Mouse (Mus musculus) A20 (cell line): ENCODE measurements around the gene Kcnq1.

Experiments
- DNase-seq: peaks from one replicate; pipeline ENCODE4 v3.0.0-alpha.2; 2011; ENCODE audit warnings: low read depth, low spot score

The Kcnq1 gene

DNA sequence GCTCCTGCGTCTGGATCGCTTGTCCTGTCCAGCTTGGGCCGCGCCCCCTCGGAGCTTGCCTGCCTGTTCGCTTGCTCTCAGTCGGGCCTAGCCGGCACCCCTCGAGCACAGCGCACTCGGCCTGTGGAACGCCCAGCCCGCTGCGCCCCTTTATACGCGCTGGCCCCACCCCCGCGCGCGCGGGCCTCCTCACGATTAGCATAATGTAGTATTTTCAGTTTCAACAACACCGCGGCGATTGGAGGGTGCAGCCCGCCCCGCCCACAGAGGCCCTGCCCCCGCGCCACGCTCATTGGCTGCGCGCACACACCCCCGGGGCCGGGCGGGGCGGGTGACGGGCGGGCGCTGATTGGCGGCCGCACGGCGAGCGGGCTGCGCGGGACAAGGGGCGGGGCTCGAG lies 354.7 kb downstream of the Kcnq1 start, which contains the start of gene Cdkn1c:
TSS of gene Cdkn1c (minus strand) at position 177 of the 400 bp plus-strand sequence.
- DNase-seq, result no peak

DNA sequence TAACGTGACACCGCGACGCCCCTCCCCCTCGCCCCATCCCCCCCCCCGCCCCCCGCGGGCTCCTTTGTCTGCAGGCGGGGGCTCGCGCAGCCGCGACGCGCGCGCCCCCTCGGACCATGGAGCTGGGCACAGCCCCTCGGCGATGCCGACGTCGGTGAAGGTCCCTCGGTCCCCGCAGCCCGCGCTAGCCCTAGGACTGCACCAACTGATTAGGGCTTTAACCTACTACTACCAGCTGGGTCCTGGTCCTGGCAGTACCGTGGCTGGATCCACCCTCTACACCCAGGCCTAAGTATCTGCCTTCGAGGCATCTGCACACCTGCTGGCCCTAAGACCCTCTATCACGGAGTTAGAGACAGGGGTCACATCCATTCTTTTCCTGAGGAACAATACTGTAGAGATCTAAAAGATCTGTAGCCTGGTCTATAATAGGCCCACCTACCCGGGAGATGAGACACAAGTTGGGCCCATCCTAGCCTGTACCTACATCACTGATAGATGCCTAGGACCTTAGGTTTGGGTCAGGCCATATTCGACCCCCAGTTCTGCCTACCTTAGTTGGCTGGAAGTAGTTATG lies 355.2 kb downstream of the Kcnq1 start:
- no peak for DNase-seq

DNA sequence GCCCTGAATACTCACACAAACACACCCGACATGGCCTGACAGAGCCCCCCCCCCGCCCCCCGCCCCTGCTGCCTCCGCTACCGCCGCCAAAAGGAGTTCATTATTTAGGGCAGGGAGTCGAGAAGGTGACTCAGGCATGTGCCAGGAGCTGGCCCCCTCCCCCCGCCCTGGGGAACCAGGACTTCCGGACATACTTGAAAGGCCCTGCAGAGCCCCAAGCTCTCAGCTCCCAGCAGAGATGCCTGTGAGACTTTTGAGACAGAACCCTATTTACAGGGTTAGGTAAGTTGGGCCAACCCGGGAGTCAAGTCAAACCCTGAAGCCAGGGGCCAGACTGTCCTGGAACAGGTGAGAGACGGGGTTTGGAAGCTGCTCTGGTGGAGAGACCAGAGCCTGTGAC lies 355.8 kb downstream of the Kcnq1 start:
- no peak for DNase-seq

DNA sequence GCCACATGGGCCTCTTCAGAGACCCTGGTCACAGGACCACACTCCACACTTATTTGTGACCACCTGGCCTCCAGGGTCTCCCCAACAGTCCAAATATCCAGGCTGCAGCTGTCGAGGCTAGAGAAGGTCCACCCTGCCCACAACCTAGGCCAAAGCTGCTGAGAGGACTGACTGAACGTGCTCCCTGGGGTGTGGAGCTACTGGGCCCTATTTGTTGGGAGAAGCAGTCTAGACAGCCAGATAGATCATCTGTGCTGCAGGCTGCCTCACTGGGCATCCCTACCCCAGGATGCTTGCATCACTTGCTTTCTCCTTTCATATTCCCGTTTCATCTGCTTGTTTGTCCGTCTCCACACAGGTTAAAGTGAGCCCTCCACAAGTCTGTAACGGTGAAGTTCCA lies 356.4 kb downstream of the Kcnq1 start:
- DNase-seq, result no peak

- peak; percentile 54 for DNase-seq
These were observed 357.8 kb downstream of the Kcnq1 start for GRCm38 (mm10) chr7:143463865-143464415.

DNA sequence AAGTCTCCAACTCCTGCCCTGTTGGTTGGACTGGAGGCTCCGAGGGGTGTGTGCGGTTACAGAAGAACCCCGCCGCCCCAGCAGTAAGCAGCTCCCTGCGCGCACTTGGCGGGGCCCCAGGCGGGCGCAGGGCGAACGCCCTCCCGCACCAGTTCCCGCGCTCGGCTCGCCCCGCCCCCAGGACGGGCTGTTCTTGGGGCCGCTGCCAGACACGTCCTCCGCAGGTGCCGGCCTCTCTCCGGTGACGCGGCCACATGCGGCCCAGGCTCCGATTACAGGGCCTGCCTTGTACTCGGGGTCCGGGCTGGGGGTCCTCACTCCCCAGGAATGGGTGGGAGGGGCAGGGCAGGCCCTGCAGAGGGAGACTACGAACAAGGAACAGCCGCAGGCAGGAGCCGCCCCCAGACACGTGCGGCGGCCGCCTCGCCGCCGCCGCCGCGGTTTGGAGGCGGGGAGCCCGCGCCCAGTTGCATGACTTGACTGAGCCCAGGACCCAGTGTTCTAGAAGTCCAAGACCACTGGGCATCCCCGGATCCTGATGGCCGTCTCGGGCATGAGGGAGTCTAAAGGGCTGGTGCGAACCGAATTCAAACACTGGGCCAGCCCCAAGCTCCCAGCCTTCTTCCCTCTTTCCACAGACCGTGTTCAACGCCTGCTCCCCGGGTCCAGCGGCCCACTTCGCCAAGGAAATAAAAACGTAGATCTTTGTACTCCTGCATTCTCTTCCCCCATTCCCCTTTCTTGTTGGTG lies 358.8 kb downstream of the Kcnq1 start:
- no peak for DNase-seq

GRCm38 (mm10) chr7:143466099-143466677 lies 360.0 kb downstream of the Kcnq1 start:
- DNase-seq, result peak; percentile 76

- DNase-seq, result no peak
These were observed 361.6 kb downstream of the Kcnq1 start for GRCm38 (mm10) chr7:143467714-143468113.

GRCm38 (mm10) chr7:143469946-143470345 lies 363.8 kb downstream of the Kcnq1 start:
- peak; percentile 50 for DNase-seq

DNA sequence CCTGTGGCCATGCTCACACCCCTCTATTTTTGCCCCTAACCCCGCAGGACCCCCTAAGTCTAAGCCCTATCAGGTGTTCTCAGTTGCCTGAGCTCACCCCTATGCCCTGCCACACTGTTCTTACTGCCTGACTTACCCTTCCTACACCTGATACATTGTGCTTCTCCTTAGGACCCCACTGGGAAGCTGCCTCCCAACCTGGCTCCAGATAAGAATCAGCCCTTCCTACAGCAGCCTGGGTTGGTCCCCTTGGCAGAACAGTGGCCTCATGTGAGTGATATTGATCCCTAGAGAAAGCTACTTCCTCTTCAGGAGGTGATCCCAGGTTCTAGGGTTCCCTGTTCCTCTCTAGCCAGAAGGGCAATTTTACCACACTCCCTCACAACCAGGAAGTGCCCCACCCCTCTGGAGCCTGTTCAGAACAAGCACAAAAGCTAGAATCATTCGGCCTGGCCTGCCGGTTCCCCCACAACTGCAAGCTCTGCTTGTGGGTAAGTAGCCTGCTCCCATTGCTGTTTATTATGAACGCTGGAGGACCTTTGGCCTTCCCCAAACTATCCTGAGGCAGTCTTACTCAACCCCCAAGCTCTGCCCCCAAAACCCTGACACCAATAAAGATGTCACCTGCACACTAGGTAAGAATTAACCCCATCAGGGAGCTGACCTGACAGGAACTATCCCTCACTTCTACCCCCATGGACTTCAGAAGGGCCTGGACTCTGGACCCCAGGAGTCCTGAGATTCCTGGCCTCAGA lies 367.4 kb downstream of the Kcnq1 start, which contains the start of gene Slc22a18:
TSS of gene Slc22a18 (plus strand) at position 390 of the 755 bp plus-strand sequence.
- DNase-seq, result no peak

DNA sequence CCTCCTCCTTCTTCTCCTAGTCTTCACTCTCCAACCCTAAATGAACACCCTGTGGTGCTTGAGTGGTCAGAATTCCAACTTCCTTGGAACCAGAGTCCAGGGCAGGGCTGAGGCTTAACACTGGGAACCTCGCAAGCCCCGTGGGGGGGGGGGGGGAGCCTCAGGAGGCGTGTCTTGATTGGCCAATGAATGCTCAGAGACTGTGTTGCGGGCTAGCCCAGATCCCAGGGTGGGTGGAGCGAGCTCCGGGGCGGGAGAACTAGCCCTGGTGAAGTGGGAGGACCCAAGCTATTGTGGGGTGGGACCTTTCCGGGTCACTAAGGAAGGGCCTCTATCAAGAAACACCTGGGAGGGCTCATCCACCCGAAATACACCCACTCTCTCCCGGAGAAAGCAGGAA lies 368.6 kb downstream of the Kcnq1 start:
- DNase-seq, result no peak

DNA sequence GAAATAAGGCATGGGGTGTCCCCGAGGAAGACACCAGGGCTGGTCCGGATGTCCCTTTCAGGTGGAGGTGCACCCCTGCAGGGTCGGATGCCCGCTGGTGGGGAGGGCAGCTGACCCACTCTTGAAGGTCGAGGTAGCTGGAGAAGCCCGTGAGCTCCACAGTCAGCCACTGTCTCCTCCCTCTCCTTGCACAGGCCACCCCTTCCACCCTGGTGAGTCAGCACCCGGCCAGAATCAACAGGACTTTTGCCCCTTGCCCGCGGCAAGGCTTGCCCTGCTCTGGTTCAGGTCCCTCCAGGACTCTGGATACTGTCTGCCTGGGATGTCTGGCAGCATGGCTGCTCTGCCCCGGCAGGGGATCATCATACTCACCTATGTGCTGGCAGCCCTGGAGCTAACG lies 369.7 kb downstream of the Kcnq1 start:
- no peak for DNase-seq
